Comparison of ENCODE assay signal across 13 mouse cellular contexts in the genomic region with DNA sequence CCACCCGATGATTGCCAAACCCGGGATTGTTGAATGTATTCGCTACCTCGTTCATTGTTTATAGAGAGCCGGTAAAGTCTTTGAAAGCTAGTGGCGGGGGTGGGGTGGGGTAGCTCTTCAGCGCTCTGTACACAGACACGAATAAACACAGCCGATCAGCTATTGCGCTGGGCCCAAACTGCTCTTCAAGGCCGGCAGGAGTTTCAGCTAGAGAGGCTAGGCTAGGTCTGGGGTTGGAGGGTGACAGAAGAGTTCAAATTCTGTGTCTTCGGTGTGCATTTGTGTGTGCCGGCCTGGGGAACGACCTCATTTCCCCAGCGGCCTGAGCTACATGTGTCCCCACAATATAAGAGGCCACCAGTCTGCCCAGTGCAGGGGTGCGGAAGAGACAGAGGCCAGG. TPM values are rescaled to one million over a fixed set of nuclear protein-coding genes. Genes with fewer than 3 reads are reported as not detected.
DNase-seq lines count a peak whose midpoint lies in the region; ATAC-seq and TF ChIP-seq lines count a peak whose summit lies in the region.
"Had no signal": no experiment of that assay in that cellular context is flagged by ENCODE, and none has a peak within 500 bp of the region (broad histone marks: within the 10 kb centered on the region; RNA-seq: fewer than 3 reads in every experiment).

No protein-coding gene starts in this region.

- peak overlapping the region; percentile 97 for H3K27ac ChIP-seq in lung, embryonic 14.5 days (ENCODE audit: low read depth)
- H3K27ac ChIP-seq in brown adipose tissue, adult 24 weeks (replicated peaks; ENCODE audit: low read depth, low read length), result peak overlapping the region; percentile 29
- peak overlapping the region; percentile 99 for H3K27ac ChIP-seq in limb, embryonic 10.5 days
- H3K27ac ChIP-seq: macrophage had no signal

- H3K4me3 ChIP-seq in lung, embryonic 14.5 days (ENCODE audit: low read depth, low read length), result peak overlapping the region; percentile 63
- H3K4me3 ChIP-seq in brown adipose tissue, adult 24 weeks (ENCODE audit: insufficient read depth, low read depth, low read length), result peak overlapping the region; percentile 40
- peak overlapping the region; percentile 64 for H3K4me3 ChIP-seq in limb, embryonic 10.5 days
- H3K4me3 ChIP-seq: myocyte had no signal

- no peaks in the 10 kb centered on the region for H3K9me3 ChIP-seq in lung, embryonic 14.5 days (ENCODE audit: low read depth, low read length)
- H3K9me3 ChIP-seq in limb, embryonic 10.5 days (replicated peaks), result no peaks in the 10 kb centered on the region

- H3K4me1 ChIP-seq in lung, embryonic 14.5 days (ENCODE audit: insufficient read depth), result peaks cover under 1% of the 10 kb centered on the region; the same call in 1 of the 2 replicates
- H3K4me1 ChIP-seq in brown adipose tissue, adult 24 weeks (ENCODE audit: control insufficient read depth, insufficient read depth, insufficient read length, low read length), result no peaks in the 10 kb centered on the region
- peaks cover 47% of the 10 kb centered on the region for H3K4me1 ChIP-seq in limb, embryonic 10.5 days

- no peak for TF ChIP-seq CTCF in lung, embryonic 14.5 days (IDR thresholded peaks at IDR 0.05; ENCODE audit: low read depth)

- peak overlapping the region; percentile 98 for H3K9ac ChIP-seq in lung, embryonic 14.5 days

- H3K36me3 ChIP-seq in lung, embryonic 14.5 days (ENCODE audit: insufficient read depth), result peaks cover 62% of the 10 kb centered on the region
- H3K36me3 ChIP-seq in limb, embryonic 10.5 days, result peaks cover 61% of the 10 kb centered on the region

- H3K27me3 ChIP-seq in lung, embryonic 14.5 days (ENCODE audit: insufficient read depth, low read length), result peaks cover 59% of the 10 kb centered on the region
- H3K27me3 ChIP-seq in limb, embryonic 10.5 days (ENCODE audit: low read depth, poor library complexity, severe bottlenecking), result peaks cover 98% of the 10 kb centered on the region

- ATAC-seq in lung, embryonic 14.5 days (ENCODE audit: insufficient read depth), result no peak
- ATAC-seq: inflammation-experienced regulatory T-cells, adult 6 months had no signal

- 2% methylated on average over 16 of the region's 16 CpGs for WGBS in lung, embryonic 14.5 days
- 1% methylated on average over 16 of the region's 16 CpGs for WGBS in limb, embryonic 10.5 days

- peak overlapping the region; percentile 84 for H3K4me2 ChIP-seq in lung, embryonic 14.5 days

- peak; percentile 8 to 25 for DNase-seq in cerebellum, postnatal 10 days
- DNase-seq in cerebellum, adult 8-10 months, result no peak
- DNase-seq in lung, embryonic 14.5 days, result peak; percentile 70
- no peak for DNase-seq in lung, postnatal 36 days
- peak; percentile 63 for DNase-seq in limb, embryonic 10.5 days (ENCODE audit: low spot score)
- DNase-seq in urinary bladder, postnatal 25 days (ENCODE audit: low spot score), result no peak
- DNase-seq in right cerebral cortex, postnatal 10 days (ENCODE audit: low spot score in 2 of 2), result no peak
- DNase-seq: kidney, postnatal 25 days; thymus, adult 2 months had no signal

RNA-seq across cellular contexts. Expression of gene Tbx5, which starts 6.7 kb away (rescaled TPM):
- 57.7 and 59.4 TPM in 2 replicates for polyA plus RNA-seq in lung, embryonic 14.5 days (2014; fragmentation: Nextera tagmentation; extraction: Ambion mirVana)
- 1.5 and 2.7 TPM in 2 replicates for polyA plus RNA-seq in brown adipose tissue, adult 24 weeks (2012; ENCODE audit: insufficient read depth, insufficient read length, missing spikeins)
- polyA plus RNA-seq in limb, embryonic 10.5 days (2016; fragmentation: Nextera tagmentation; extraction: Ambion mirVana), result 35.6 and 39.1 TPM in 2 replicates
- polyA plus RNA-seq: inflammation-experienced regulatory T-cells, adult 6 months; macrophage; myocyte had no signal

Comparison
In these comparisons a context has a peak if more than half of its experiments do, and no peak if none do; other contexts are left out.
1. DNase-seq: peak in cerebellum, postnatal 10 days (2 of 2), lung, embryonic 14.5 days (single experiment) and limb, embryonic 10.5 days (single experiment); none in cerebellum, adult 8-10 months (single experiment), lung, postnatal 36 days (single experiment), urinary bladder, postnatal 25 days (single experiment) and right cerebral cortex, postnatal 10 days (0 of 2).
2. H3K27ac ChIP-seq: peak in every context shown above with its lines; median percentile 99 in limb, embryonic 10.5 days; 97 in lung, embryonic 14.5 days; 29 in brown adipose tissue, adult 24 weeks.
3. Peak in every context shown above with its lines, with median percentiles within 50 percentile points of each other: H3K4me3 ChIP-seq.